Mouse (Mus musculus) stomach, postnatal 0 days (tissue): ENCODE data around the gene Gm20458.

Source experiments
- CTCF ChIP-seq: IDR thresholded peaks from 2 replicates; pipeline ENCODE4 v1.5.1; 2016; ENCODE audit warnings: antibody characterized with exemption, low read depth, mild to moderate bottlenecking, moderate library complexity
- EP300 ChIP-seq: optimal IDR thresholded peaks from 2 replicates; pipeline ENCODE3; 2016; ENCODE audit warnings: antibody characterized with exemption

DNA sequence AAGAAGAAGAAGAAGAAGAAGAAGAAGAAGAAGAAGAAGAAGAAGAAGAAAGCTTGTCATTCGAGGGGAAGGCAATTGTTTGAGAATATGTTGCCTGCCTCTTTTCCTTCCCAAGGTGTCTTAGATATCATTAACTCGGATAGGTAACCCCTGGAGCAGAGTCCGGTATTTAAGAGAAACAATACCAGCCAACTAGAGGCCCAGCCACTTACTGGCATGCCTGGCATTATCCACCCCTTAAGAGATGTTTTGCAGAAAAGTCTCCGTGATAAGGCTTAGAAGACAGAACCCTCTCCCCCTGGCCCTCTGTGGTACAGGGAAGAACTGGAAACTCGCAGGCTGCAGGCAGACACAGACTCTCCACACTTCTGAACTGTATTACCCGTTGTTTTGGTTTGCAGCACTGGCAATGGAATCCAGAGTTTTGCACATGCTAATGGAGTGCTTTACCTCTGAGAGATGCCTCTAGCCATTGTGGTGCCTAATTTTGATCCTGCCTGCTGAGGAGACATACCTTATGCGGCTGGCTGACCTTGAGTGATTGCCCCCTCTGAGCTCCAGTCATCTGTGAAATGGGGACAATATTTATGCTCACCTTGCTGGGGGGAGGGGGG is 6.8 kb upstream of the Gm20458 start:
- TF ChIP-seq CTCF (no peak), EP300 (no peak)
